Mouse (Mus musculus) induced T-regulatory cell, adult 2 months (primary cell): Measurements from ENCODE around the gene Map4.

Source experiments
- DNase-seq: peaks from one replicate; pipeline ENCODE4 v3.0.0-alpha.2; 2012; ENCODE audit warnings: low read depth

The Map4 gene

GRCm38 (mm10) chr9:110131525-110132197 is 200.4 kb downstream of the Map4 start:
- peak; percentile 100 for DNase-seq

GRCm38 (mm10) chr9:110132201-110132605 is 200.9 kb downstream of the Map4 start:
- DNase-seq = peak; percentile 79

- peak; percentile 17 for DNase-seq
Observed at GRCm38 (mm10) chr9:110132921-110133320, 201.7 kb downstream of the Map4 start.
